In genomic region chr1:170175848-170176247, GRCm38 (mm10) we compare ENCODE assay signal across 9 mouse cellular contexts. TPM values are rescaled to one million over a fixed set of nuclear protein-coding genes. Genes with fewer than 3 reads are reported as not detected.
A peak's percentile ranks its signal among the peaks of the same experiment; 100 is the strongest.
DNase-seq lines count a peak whose midpoint lies in the region; ATAC-seq and TF ChIP-seq lines count a peak whose summit lies in the region.
"Had no signal": no experiment of that assay in that cellular context is flagged by ENCODE, and none has a peak within 500 bp of the region (broad histone marks: within the 10 kb centered on the region; RNA-seq: fewer than 3 reads in every experiment).

No protein-coding gene starts in this region.

- WGBS in lung, postnatal 0 days, result 35% methylated on average over 6 of the region's 6 CpGs
- 28% methylated on average over 6 of the region's 6 CpGs for WGBS in heart, embryonic 16.5 days
- WGBS in limb, embryonic 15.5 days, result 43% methylated on average over 6 of the region's 6 CpGs

- no peaks in the 10 kb centered on the region for H3K9me3 ChIP-seq in lung, postnatal 0 days (ENCODE audit: low read length)
- no peaks in the 10 kb centered on the region for H3K9me3 ChIP-seq in heart, embryonic 16.5 days (replicated peaks; ENCODE audit: control insufficient read depth, low read length)
- H3K9me3 ChIP-seq in limb, embryonic 15.5 days, result no peaks in the 10 kb centered on the region

- peak overlapping the region; percentile 91; the same call in 1 of the 2 replicates for H3K27ac ChIP-seq in lung, postnatal 0 days (ENCODE audit: low read length)
- H3K27ac ChIP-seq in heart, embryonic 16.5 days (ENCODE audit: low read length), result peak overlapping the region; percentile 2; the same call in 1 of the 2 replicates
- H3K27ac ChIP-seq in limb, embryonic 15.5 days, result no peak overlapping the region

- no peaks in the 10 kb centered on the region for H3K36me3 ChIP-seq in lung, postnatal 0 days (ENCODE audit: insufficient read depth, low read length)
- H3K36me3 ChIP-seq in heart, embryonic 16.5 days (ENCODE audit: control insufficient read depth, insufficient read depth), result no peaks in the 10 kb centered on the region
- H3K36me3 ChIP-seq in limb, embryonic 15.5 days, result no peaks in the 10 kb centered on the region
- no peaks in the 10 kb centered on the region for H3K36me3 ChIP-seq in splenic B cell, adult 2 months (ENCODE audit: control insufficient read depth, insufficient read depth, low read length, poor library complexity, severe bottlenecking)

- no peak for TF ChIP-seq EP300 in lung, postnatal 0 days (IDR thresholded peaks at IDR 0.05)

- no peak for DNase-seq in lung, postnatal 0 days (ENCODE audit: low spot score)
- DNase-seq in lung, postnatal 25 days (ENCODE audit: low spot score), result no peak
- DNase-seq in splenic B cell, adult 2 months (ENCODE audit: low read depth, low spot score), result peak; percentile 8
- no peak for DNase-seq in embryo, embryonic 10.5 days (ENCODE audit: low spot score)
- DNase-seq in kidney, postnatal 4 days, result no peak
- DNase-seq: thymus, postnatal 25 days had no signal

- no peak overlapping the region for H3K4me3 ChIP-seq in lung, postnatal 0 days (ENCODE audit: low read depth, low read length)
- no peak overlapping the region for H3K4me3 ChIP-seq in heart, embryonic 16.5 days (ENCODE audit: low read length)
- H3K4me3 ChIP-seq in limb, embryonic 15.5 days, result no peak overlapping the region

- H3K4me2 ChIP-seq in lung, postnatal 0 days (replicated peaks; ENCODE audit: low read depth, low read length), result no peak overlapping the region
- H3K4me2 ChIP-seq in heart, embryonic 16.5 days (ENCODE audit: low read depth, low read length), result peak overlapping the region; percentile 74; the same call in 1 of the 2 replicates
- 0 out of 2 replicates have a peak overlapping the region, but pooled peaks have one; percentile 12 for H3K4me2 ChIP-seq in limb, embryonic 15.5 days

- no peak overlapping the region for H3K9ac ChIP-seq in lung, postnatal 0 days (replicated peaks; ENCODE audit: low read depth)
- H3K9ac ChIP-seq in heart, embryonic 16.5 days (ENCODE audit: low read length), result no peak overlapping the region; the same call in 1 of the 2 replicates
- no peak overlapping the region for H3K9ac ChIP-seq in limb, embryonic 15.5 days

- H3K27me3 ChIP-seq in lung, postnatal 0 days (replicated peaks; ENCODE audit: insufficient read depth, low read length), result no peaks in the 10 kb centered on the region
- no peaks in the 10 kb centered on the region for H3K27me3 ChIP-seq in heart, embryonic 16.5 days (ENCODE audit: control insufficient read depth, insufficient read depth, low read length)
- H3K27me3 ChIP-seq in limb, embryonic 15.5 days, result no peaks in the 10 kb centered on the region
- no peaks in the 10 kb centered on the region for H3K27me3 ChIP-seq in splenic B cell, adult 2 months (ENCODE audit: control insufficient read depth, insufficient read depth, low read length, poor library complexity, severe bottlenecking)

- ATAC-seq in lung, postnatal 0 days, result no peak
- ATAC-seq in heart, embryonic 16.5 days (replicated peaks; ENCODE audit: extremely low read depth, insufficient read depth, low FRiP score), result no peak
- no peak for ATAC-seq in limb, embryonic 15.5 days (ENCODE audit: insufficient number of reproducible peaks, low FRiP score, low TSS enrichment, low read depth)

- peaks cover 3% of the 10 kb centered on the region; the same call in 1 of the 2 replicates for H3K4me1 ChIP-seq in lung, postnatal 0 days (ENCODE audit: insufficient read depth, low read depth, low read length)
- peaks cover 13% of the 10 kb centered on the region for H3K4me1 ChIP-seq in heart, embryonic 16.5 days (ENCODE audit: control insufficient read depth, insufficient read depth, low read length)
- peaks cover 5% of the 10 kb centered on the region for H3K4me1 ChIP-seq in limb, embryonic 15.5 days

- no peak for TF ChIP-seq CTCF in lung, postnatal 0 days (IDR thresholded peaks at IDR 0.05)

RNA-seq across cellular contexts. Expression of gene Uap1, which starts 1.1 kb away (rescaled TPM):
- 50.6 and 53.2 TPM in 2 replicates for polyA plus RNA-seq in lung, postnatal 0 days (2015; fragmentation: Nextera tagmentation; extraction: Ambion mirVana)
- polyA plus RNA-seq in heart, embryonic 16.5 days (2015; fragmentation: Nextera tagmentation; extraction: Ambion mirVana), result 42.4 and 48.8 TPM in 2 replicates
- 75.5 and 75.7 TPM in 2 replicates for polyA plus RNA-seq in limb, embryonic 15.5 days (2015; fragmentation: Nextera tagmentation; extraction: Ambion mirVana)

RNA-seq across cellular contexts. Expression of gene Uhmk1, which starts 39.3 kb away (rescaled TPM):
- 4.8 and 5.2 TPM in 2 replicates for polyA plus RNA-seq in lung, postnatal 0 days (2015; fragmentation: Nextera tagmentation; extraction: Ambion mirVana)
- 4.6 and 5.0 TPM in 2 replicates for polyA plus RNA-seq in heart, embryonic 16.5 days (2015; fragmentation: Nextera tagmentation; extraction: Ambion mirVana)
- 4.9 and 6.7 TPM in 2 replicates for polyA plus RNA-seq in limb, embryonic 15.5 days (2015; fragmentation: Nextera tagmentation; extraction: Ambion mirVana)

RNA-seq across cellular contexts. Expression of gene Sh2d1b2, which starts 56.7 kb away (rescaled TPM):
- 0.58 and 0.64 TPM in 2 replicates for polyA plus RNA-seq in lung, postnatal 0 days (2015; fragmentation: Nextera tagmentation; extraction: Ambion mirVana)
- not detected in 2 replicates for polyA plus RNA-seq in heart, embryonic 16.5 days (2015; fragmentation: Nextera tagmentation; extraction: Ambion mirVana)
- not detected in 2 replicates for polyA plus RNA-seq in limb, embryonic 15.5 days (2015; fragmentation: Nextera tagmentation; extraction: Ambion mirVana)
- polyA plus RNA-seq: neural tube, embryonic 11.5 days had no signal
